Mouse (Mus musculus) liver, embryonic 16.5 days (tissue): Measurements from ENCODE around the gene Pi16. TPM values are rescaled to one million over a fixed set of nuclear protein-coding genes. Genes with fewer than 3 reads are reported as not detected.
"Not testable (repeated sequence)": the region's sequence is repeated elsewhere in the genome, so short reads cannot be mapped to it uniquely, and the experiment has no call there.

Experiments
- ATAC-seq: fragments of 200-750 bp; cut with Nextera tagmentation; 2 replicates; pipeline ENCODE4 v1.8.0; 2017; ENCODE audit warnings: low read depth, mild to moderate bottlenecking, moderate number of reproducible peaks, moderate library complexity
- H3K27ac ChIP-seq: fragments of 300-500 bp; sonication (generic); 2 replicates; pipeline ENCODE4 v1.5.1; 2014; ENCODE audit warnings: mild to moderate bottlenecking, low read length
- H3K27me3 ChIP-seq: fragments of 300-500 bp; sonication (generic); 2 replicates; pipeline ENCODE4 v1.6.1; 2014; ENCODE audit warnings: low read depth, low read length, mixed read lengths; ENCODE audit not compliant: control insufficient read depth, insufficient read depth
- H3K36me3 ChIP-seq: fragments of 300-500 bp; sonication (generic); 2 replicates; pipeline ENCODE4 v1.6.1; 2014; ENCODE audit warnings: mild to moderate bottlenecking; ENCODE audit not compliant: control insufficient read depth, insufficient read depth
- H3K4me1 ChIP-seq: fragments of 300-500 bp; sonication (generic); 2 replicates; pipeline ENCODE4 v1.6.1; 2014; ENCODE audit warnings: low read depth, low read length, mixed read lengths; ENCODE audit not compliant: control insufficient read depth
- H3K4me2 ChIP-seq: fragments of 300-500 bp; sonication (generic); 2 replicates; pipeline ENCODE4 v1.6.1; 2014; ENCODE audit warnings: low read depth, low read length, mixed read lengths
- H3K4me3 ChIP-seq: fragments of 300-500 bp; sonication (generic); 2 replicates; pipeline ENCODE4 v1.5.1; 2014; ENCODE audit warnings: low read depth, mild to moderate bottlenecking, low read length
- H3K9ac ChIP-seq: fragments of 300-500 bp; sonication (generic); 2 replicates; pipeline ENCODE4 v1.6.1; 2014; ENCODE audit warnings: low read depth, low read length
- H3K9me3 ChIP-seq: fragments of 300-500 bp; sonication (generic); replicated peaks from 2 replicates; pipeline ENCODE4 v1.6.1; 2016; ENCODE audit warnings: low read length; ENCODE audit not compliant: control insufficient read depth
- WGBS: fragments of 180-500 bp; shearing (Covaris S2); extraction: QIAGEN DNeasy Blood & Tissue Kit; methylation state at CpG from one replicate; pipeline ENCODE4 v1.1.7; 2014; ENCODE audit not compliant: insufficient replicate concordance; 5-methylcytosine and 5-hydroxymethylcytosine counted together
- polyA plus RNA-seq: library from polyadenylated mRNA; unstranded; fragments of >200 nt; fragmentation: Nextera tagmentation; extraction: Ambion mirVana; gene quantifications from 2 replicates; pipeline ENCODE4 v1.2.1, GENCODE M21; 2015

Gene Pi16
- 2.0 and 2.6 TPM in 2 replicates for polyA plus RNA-seq

DNA sequence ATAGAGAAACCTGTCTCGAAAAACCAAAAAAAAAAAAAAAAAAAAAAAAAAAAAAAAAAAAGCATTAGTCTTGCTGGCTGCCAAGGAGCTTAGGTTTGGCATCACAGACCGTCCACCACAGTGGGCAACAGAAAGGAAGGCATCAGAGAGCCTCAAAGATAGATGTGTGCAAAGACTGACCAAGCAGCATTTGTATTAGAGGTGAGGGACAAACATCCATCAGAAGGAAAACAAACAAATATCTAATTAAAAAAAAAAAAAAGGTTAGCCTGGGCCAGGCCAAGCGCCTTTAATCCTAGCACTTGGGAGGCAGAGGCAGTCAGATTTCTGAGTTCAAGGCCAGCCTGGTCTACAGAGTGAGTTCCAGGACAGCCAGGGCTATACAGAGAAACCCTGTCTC, at the start of gene Pi16:
TSS of gene Pi16 (plus strand) at position 301 of the 400 bp plus-strand sequence.
- 60% methylated on average over 3 of the region's 3 CpGs for WGBS
- not testable (repeated sequence) for H3K4me3 ChIP-seq, H3K9ac ChIP-seq, H3K4me2 ChIP-seq, H3K27ac ChIP-seq, H3K9me3 ChIP-seq, H3K36me3 ChIP-seq, H3K4me1 ChIP-seq, ATAC-seq
- peaks cover 11% of the 10 kb centered on the region for H3K27me3 ChIP-seq

DNA sequence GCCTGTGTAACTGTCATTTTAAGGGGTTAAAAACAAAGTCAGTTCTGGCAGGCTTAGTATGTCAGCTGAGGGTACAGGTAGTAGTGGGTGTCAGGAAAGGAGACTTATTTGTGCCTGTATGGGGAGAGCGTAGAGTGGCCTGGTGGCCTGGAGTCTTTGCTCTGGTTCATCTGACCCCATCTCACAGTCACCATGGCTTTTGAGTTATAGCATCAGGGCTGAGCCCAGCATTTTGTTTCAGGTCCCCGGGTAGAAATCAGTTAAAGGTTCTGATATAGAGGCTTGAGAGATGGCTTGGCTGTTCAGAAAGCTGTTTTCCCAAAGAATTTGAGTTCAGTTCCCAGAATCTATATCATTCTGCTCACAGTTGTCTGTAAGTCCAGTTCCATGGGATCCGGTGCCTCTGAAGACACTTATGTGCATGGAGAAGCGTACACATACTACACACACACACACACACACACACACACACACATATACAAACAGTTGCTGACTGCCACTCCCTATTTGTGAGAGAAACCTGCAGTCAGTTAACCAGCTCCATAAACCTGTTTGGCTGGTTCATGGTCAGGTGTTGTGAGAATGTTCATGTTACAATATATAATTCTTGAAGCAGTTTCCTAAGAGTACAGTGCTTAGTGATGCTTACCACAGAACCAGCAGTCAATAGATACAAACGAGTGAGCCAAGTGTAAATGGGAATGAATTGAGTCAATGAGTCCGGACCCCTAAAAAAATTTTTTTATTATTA, 49.4 kb upstream of the Pi16 start:
- Histone ChIP-seq H3K4me2 (peak overlapping the region; percentile 82), H3K9ac (peak overlapping the region; percentile 93), H3K4me3 (peak overlapping the region; percentile 78), H3K36me3 (no peaks in the 10 kb centered on the region), H3K9me3 (no peaks in the 10 kb centered on the region), H3K27ac (peak overlapping the region; percentile 93), H3K4me1 (peaks cover 36% of the 10 kb centered on the region), H3K27me3 (no peaks in the 10 kb centered on the region)
- WGBS = 58% methylated on average over 6 of the region's 6 CpGs
- ATAC-seq = no peak

DNA sequence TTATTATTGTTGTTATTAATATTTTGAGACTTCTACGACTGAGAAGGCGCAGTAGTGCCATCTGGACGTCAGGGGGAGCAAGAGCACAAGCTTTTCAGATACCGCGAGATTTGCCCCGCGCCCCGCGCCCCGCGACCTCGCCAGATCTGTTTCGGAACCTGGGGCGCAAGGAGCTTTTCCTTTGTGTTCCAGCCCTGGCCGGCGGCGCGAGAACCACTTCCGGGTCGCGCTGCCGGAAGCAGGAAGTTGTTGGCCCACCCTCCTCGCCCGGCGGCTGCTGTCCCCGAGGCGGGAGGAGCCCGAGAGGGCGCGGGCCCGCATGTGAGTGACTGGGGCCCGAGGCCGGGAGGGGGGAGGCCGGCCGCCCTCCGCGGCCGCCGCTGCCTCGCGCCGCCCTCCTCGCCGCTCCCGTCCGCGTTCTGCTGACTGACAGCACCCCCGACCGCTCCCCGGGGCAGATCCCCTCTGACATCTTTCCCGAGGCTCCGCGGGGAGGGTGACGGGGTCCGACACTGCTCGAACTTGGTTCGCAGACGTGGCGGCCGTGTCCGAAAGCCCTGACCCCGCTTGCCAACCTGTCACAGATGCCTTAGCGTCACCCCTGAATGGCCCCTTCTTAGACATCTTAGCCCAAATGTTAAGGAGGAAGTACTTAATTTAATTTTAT, 48.7 kb upstream of the Pi16 start, which contains the start of gene BC004004:
TSS of gene BC004004 (plus strand) at position 107 of the 667 bp plus-strand sequence.
- peak within 1 kb of the TSS; percentile 93 for H3K9ac ChIP-seq
- WGBS = under 1% methylated on average over 62 of the region's 63 CpGs
- peak within 1 kb of the TSS; percentile 78 for H3K4me3 ChIP-seq
- no peaks in the 10 kb centered on the region for H3K27me3 ChIP-seq
- no peaks in the 10 kb centered on the region for H3K36me3 ChIP-seq
- peaks cover 35% of the 10 kb centered on the region for H3K4me1 ChIP-seq
- ATAC-seq = peak; percentile 89
- H3K4me2 ChIP-seq = peak within 1 kb of the TSS; percentile 82
- H3K9me3 ChIP-seq = no peaks in the 10 kb centered on the region
- H3K27ac ChIP-seq = peak within 1 kb of the TSS; percentile 93

DNA sequence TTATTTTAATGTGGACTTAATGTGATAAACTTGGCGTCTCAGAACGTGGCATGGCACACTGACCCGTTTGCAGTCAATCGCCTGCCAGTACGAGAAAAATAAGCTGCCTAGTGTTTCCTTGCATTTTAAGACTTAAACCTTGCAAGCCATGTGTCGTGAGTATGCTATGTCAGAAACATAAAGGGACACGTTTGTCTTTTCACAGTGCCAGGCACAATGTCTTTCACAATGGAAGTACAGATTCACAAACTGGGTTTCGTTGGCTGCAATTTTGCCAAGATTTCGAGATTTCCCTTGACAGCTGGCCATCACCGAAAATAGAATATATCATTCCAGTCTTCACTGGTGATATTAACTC, 48.2 kb upstream of the Pi16 start:
- no peak for ATAC-seq
- peak overlapping the region; percentile 82 for H3K4me2 ChIP-seq

DNA sequence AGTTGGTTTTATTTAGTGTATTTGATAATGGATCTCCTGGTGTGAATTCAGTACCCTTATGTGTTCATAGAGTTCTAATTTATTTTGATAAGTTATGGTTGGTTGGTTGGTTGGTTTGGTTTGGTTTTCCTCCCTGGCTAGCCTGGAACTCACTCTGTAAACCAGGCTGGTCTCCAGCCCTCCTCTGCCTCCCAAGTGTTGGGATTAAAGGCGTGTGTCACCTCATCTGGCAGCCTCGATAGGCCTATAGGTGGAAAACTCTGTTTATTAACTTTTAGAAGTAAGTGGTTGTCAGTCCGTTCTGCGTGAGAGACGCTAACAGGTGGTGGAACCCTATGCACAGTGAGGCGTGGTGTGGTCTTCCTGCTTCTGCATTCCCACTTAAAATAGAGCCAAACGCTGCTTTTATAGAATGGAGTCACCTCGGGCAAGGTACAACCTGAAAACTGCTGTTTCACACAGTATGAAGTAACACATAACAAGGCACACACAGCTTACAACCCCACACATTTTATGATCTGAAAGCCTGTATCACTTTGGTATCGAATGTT, 47.3 kb upstream of the Pi16 start:
- no peaks in the 10 kb centered on the region for H3K36me3 ChIP-seq
- H3K9ac ChIP-seq = peak overlapping the region; percentile 93
- peak overlapping the region; percentile 78 for H3K4me3 ChIP-seq
- no peak for ATAC-seq
- H3K4me2 ChIP-seq = peak overlapping the region; percentile 82
- WGBS = 77% methylated on average over 9 of the region's 9 CpGs
- H3K4me1 ChIP-seq = peaks cover 24% of the 10 kb centered on the region
- no peaks in the 10 kb centered on the region for H3K27me3 ChIP-seq
- no peaks in the 10 kb centered on the region for H3K9me3 ChIP-seq
- H3K27ac ChIP-seq = peak overlapping the region; percentile 93

More for the DNA sequence above, 48.2 kb upstream of the Pi16 start:
- Histone ChIP-seq H3K9me3 (no peaks in the 10 kb centered on the region), H3K4me3 (peak overlapping the region; percentile 78), H3K4me1 (peaks cover 33% of the 10 kb centered on the region), H3K27ac (peak overlapping the region; percentile 93), H3K9ac (peak overlapping the region; percentile 93), H3K36me3 (no peaks in the 10 kb centered on the region), H3K27me3 (no peaks in the 10 kb centered on the region)
- whole genome bisulfite sequencing = 10% methylated on average over 10 of the region's 10 CpGs

DNA sequence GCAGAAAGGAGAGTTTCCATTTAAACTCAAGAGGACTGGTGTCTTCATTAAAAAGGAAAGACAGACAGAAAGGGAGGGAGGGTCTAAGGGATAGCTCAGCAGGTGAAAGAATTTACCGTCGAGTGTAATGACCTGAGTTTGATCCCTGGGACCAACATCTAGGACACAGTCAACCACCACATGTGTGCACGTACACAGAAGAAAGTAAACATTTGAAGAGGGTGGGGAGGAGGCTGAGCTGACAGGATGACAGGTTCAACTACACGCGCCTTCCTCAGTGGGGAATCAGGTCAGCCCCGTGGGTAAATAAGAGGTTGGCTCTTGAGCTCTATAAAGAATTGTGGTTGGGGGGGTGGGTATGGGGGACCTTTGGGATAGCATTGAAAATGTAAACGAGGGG, 44.3 kb upstream of the Pi16 start:
- peak overlapping the region; percentile 72; the same call in 1 of the 2 replicates for H3K27ac ChIP-seq
- H3K4me2 ChIP-seq = no peak overlapping the region
- no peaks in the 10 kb centered on the region for H3K27me3 ChIP-seq
- no peaks in the 10 kb centered on the region for H3K36me3 ChIP-seq
- H3K4me3 ChIP-seq = no peak overlapping the region
- 68% methylated on average over 7 of the region's 7 CpGs for WGBS
- no peak overlapping the region for H3K9ac ChIP-seq
- H3K4me1 ChIP-seq = peaks cover 19% of the 10 kb centered on the region
- no peaks in the 10 kb centered on the region for H3K9me3 ChIP-seq
- ATAC-seq = peak; percentile 58

DNA sequence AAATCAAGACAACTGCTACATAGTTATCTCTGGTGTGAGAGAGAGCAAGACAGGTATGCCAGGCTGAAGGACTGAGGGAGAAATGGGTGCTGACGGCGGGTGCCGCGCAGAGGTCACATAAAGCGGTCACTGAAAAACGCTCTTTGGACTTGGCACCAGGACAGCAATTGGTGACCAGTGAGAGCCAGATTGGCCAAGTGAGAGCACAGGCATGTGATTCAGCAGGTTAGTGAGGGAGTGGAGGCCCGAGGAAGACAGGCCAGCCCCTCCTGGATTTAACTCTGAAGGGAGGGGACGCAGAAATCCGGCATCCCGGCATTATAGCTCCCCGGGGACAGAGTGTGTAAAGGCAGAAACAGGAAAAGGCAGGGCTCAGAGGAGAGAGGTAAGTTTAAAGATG, 43.6 kb upstream of the Pi16 start:
- peaks cover 17% of the 10 kb centered on the region for H3K4me1 ChIP-seq
- H3K27ac ChIP-seq = peak overlapping the region; percentile 12; the same call in 1 of the 2 replicates
- H3K36me3 ChIP-seq = no peaks in the 10 kb centered on the region
- no peaks in the 10 kb centered on the region for H3K9me3 ChIP-seq
- H3K4me3 ChIP-seq = peak overlapping the region; percentile 26; the same call in 1 of the 2 replicates
- no peaks in the 10 kb centered on the region for H3K27me3 ChIP-seq
- ATAC-seq = peak; percentile 75
- 72% methylated on average over 11 of the region's 11 CpGs for WGBS
- no peak overlapping the region for H3K4me2 ChIP-seq
- no peak overlapping the region for H3K9ac ChIP-seq

DNA sequence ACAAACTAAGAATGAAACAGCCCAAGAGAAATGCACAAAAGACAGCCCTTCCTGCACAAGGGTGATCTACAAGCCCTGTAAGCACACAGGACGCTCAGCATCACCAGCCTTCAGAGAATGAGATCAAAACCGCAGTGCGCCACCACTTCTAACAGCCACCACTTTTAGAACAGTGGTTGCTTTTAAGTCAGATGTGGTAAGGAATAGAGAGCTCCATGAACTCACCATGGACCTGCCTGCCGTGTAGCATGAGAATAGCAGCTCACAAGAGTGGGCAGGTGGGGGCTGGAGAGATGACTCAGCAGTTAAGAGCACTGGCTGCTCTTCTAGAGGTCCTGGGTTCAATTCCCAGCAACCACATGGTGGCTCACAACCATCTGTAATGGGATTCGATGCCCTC, 37.1 kb upstream of the Pi16 start:
- peaks cover 11% of the 10 kb centered on the region for H3K36me3 ChIP-seq
- H3K27ac ChIP-seq = no peak overlapping the region
- no peak overlapping the region for H3K9ac ChIP-seq
- no peak overlapping the region for H3K4me2 ChIP-seq
- ATAC-seq = no peak
- 70% methylated on average over 5 of the region's 5 CpGs for WGBS
- H3K27me3 ChIP-seq = no peaks in the 10 kb centered on the region
- no peak overlapping the region for H3K4me3 ChIP-seq
- no peaks in the 10 kb centered on the region for H3K9me3 ChIP-seq
- no peaks in the 10 kb centered on the region for H3K4me1 ChIP-seq

DNA sequence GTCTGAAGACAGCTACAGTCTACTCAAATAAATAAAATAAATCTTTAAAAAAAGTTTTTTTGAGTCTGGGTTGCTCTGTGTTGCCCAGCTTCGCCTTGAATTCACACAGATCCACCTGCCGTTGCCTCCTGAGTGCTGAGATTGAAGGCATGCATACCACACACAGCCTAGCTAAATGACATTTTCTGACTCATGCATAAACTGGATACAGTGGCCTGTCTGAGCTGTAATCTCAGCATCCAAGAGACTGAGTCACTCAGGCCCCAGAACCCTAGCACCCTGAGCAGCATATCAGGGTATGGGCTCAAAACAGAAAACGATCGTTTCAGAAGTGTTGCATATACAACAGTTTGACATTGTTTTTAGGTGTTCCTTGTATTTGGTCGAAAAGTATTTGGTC, 35.9 kb upstream of the Pi16 start:
- Histone ChIP-seq H3K9ac (no peak overlapping the region), H3K36me3 (peaks cover 14% of the 10 kb centered on the region), H3K9me3 (no peaks in the 10 kb centered on the region), H3K27me3 (no peaks in the 10 kb centered on the region), H3K4me3 (no peak overlapping the region), H3K4me2 (no peak overlapping the region), H3K4me1 (no peaks in the 10 kb centered on the region), H3K27ac (no peak overlapping the region)
- WGBS = 69% methylated on average over 5 of the region's 5 CpGs
- no peak for ATAC-seq
